Mouse (Mus musculus) MN1 (cell line): ENCODE measurements around the gene Kalrn.

Experiments
- DNase-seq: peaks from one replicate; pipeline ENCODE4 v3.0.0-alpha.2; 2016; ENCODE audit warnings: low spot score

The Kalrn gene

DNA sequence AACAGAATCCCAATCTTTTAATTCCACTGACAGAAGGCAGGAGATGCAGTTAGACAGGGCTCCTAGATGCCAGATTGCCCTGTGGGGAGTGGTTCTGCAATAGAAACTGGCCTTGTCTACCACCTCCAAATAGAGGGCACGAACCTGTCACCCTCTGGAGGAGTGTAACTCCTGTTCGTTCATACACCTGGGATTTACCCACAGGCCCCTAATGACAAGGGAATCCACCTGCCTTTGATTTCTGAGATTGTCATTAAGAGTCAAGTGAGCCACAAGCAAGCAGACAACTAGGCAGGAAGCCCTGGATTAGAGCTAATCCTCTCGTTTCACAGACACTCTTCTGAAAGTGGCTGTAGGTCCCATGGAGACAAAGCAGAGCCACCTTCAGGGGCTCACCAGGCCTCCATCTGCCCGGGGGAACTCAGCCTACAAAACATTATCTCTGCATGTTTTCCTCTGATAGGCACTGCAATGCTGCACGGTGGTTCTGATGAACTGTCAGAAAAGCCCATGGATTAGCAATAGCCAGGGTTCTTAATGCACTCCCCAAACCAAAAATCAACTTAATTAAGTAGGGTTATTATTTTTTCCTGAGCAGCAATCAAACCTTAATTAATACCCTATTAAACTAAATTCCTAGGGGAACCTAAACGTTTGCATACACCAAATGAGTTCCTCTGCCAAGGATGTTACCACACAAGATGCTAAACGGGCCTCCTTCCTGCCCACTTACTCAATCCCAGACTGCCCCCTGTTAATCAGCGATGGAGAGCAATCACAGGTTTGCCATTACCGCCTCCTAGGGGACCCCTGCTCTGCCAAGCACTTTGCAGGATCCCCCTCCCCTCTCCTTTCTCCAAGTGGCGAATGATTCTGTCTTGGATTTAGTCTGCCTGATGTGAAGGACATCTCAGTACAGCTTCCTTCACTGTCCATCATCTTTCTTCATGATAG, 312.1 kb downstream of the Kalrn start:
- DNase-seq = no peak

DNA sequence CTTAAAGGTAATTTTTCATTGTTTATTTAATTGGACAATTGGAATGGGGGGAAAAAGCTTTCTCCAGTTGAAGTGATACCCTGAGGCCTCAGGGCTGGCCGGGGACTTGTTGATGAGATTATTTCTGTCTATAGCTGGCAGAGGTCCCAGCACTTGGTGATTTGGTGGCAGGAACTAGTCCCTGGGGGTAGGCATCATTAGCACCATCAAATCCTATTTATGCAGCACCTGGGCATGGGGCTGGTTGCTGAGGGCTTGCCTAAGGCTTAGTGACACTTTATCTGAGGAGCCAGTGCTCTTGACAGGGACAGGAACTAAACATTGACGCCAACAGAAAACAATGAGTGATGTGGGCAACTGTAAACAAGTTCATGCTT, 318.7 kb downstream of the Kalrn start:
- DNase-seq = no peak

DNA sequence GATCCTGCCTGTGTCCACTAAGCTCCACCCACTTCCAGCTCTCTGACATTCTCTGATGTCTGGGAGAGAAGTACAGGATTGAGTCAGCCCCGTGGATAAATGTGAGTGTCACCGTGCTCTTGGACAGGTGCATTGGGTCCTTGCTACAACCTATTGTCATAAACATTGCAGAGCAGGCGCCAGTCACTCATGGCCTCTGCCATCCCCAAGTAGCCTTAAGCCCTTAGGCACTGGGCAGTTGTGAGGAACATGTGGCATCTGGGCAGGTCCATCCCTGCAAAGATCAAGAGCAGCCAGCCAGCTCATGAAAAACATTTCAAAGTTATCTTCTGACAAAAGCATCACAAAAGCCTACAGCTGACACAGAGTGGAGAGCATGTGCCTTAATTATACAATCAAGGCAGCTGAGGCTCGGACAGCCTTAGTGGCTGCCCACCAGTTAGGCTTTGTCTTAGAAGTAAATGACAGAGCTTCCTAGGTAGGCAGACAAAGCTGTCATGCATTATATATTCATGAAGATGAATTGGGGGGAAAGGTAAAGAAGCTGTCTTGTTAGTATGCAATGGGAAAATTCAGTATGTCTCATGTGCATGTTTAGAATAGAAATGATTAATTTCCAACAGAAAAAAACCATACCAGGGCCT, 319.2 kb downstream of the Kalrn start:
- DNase-seq = no peak

DNA sequence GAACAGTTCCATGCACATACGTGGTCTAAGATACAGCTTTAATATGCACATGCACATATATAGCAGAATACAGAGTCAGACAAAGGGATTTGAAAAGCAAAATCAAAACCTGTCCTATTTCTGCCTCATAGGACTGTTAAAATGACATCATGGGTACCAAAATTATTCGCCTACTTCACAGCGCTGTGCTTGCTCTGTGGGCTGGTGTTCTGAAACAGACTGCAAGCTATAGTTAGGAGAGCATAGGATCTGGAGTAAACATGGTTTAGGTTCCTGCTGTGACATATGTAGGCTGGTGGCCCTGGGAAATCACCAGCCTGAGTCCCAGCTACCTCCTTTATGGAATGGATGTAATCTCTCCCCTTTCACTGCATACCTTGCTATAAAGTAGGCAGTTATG, 320.7 kb downstream of the Kalrn start:
- DNase-seq = no peak

DNA sequence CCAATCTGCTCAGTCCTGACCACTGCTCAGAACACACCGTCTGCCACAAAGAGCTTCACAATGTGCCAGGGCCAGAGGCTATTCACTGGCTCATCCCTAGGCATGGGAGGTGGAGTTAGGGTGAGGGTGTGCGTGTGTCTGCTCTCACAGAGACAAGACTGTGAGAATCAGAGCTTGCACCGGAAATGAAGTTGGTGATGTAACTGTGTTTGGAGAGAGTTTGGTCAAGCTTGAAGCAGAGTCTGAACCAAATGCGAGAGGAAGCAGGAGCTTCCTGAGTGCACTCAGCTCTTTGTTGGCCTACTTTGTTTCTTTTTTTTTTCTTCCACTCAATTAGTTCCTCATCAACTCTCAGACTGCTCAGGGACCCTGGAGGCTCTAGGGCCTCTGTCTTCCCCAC, 325.1 kb downstream of the Kalrn start:
- DNase-seq = no peak

DNA sequence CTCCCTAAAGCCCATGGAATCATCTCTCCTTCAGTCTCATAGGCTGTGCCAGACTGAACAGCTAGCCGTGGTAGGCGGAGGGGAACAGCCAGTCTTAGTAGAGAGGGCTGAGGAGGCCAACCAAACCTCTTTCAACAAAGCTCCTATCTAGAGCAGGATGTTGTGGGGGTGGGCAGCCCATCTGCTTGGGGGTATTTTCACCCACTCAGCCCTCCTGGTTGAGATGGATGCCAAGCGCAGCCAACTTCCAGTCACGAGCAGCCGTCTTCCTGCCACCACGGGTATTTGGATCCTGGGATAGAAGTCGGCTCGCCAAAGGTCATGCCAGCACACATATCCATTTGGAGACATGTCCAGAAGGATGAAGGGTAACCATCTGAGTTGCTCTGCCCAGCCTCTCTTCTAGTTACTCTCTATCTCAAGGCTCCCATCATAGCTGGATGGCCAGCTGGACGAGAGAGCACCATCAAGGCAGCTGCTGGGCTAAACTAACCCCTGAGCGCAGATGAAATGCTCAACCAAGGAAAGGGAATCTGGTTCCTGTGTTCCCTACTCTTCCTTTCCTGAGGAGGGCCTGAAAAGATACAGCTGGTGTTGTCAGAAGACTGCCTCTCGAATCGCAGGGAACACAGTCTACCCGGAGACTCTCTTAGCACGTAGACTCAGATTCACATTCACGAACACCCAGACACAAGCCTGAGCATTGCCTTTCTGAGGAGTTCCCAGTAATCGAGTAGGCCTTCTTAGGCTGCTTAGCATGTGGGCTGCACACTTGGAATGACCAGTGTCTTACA, 331.2 kb downstream of the Kalrn start:
- DNase-seq = no peak

DNA sequence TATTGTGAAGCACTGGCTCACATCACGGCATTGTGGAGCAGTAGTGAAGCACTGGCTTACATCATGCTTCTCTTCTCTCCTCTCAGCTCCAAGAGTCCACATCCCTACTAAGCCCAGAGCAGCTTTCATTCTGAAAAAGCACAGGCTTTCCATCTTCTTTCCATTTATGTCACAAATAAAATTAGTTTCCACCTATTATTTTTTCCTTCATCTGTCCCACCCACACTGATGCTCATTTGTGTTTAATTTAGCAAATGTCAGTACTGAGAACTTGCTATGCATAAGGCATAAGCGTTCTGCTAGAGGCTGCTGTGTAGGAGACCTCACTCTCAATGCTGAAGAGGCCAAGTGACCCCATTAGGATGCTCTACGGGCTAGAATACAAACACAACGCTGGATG, 333.7 kb downstream of the Kalrn start:
- DNase-seq = no peak

DNA sequence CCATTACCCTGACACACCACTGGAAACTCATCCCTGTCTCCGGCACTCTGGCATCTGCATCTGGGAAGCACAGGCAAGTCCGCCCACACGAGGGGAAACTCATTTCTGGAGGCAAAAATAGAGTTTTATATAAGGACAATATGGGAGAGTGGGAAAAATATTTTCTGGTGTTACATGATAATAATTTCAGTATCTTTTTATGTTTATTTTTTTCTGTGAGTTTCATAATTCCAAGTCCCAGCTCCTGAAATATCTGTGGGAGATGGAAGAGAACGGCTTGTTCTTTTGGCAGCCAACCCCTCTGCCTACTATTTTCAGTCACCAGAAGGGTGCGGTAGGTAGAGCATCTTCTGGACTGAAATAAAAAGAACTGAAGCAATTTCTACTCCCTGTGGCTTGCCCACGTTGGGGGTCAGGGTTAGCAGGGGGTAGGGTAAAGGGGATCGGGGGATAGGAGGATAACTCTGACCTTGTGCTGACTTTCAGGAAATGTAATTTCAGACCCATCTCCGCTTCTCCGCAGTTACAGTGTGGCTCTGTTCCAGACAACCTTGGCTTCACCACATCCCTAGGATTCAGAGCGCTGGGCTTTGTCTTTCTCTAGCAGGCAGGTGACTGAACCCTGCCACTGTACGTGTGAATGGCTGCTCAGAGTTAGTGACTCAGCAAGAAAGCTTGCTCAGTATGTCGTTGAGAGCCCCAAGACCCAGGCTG, 336.3 kb downstream of the Kalrn start:
- no peak for DNase-seq

DNA sequence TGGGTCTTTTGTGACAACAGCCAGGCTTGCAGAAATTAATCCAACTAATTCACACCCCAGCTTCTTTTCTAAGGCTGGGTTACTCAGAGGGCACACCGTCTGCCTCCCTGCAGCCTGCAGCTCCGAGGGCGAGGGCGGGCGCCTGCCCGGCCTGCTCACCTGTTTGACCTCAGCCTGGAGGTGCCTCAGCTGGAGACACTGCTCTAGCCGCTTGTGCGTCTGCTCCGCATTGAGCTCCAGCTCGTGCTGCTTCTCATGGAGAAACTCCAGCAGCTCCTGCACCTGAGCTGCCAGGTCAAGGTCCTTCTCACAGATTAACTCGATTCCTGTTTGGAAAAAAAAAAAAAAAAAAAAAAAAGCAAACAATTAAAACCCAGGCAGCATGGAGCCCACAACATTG, 338.2 kb downstream of the Kalrn start:
- DNase-seq = no peak

DNA sequence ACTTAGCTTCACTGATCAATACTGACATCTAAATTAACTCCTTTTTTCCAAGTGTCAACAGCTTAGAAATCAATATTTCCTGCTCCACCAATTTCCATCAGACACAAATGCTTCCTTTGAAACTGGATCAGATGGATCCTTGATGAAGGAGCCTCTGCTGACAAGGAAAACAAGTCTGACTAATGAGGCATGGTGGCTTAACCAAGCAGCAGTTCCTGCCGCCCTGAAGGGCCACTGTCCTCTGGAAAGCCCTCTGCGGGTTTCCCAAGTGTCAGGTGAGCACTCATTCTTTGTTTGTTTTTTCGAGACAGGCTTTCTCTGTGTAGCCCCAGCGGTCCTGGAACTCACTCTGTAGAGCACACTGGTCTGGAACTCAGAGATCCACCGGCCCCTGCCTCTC, 341.4 kb downstream of the Kalrn start:
- DNase-seq = no peak

DNA sequence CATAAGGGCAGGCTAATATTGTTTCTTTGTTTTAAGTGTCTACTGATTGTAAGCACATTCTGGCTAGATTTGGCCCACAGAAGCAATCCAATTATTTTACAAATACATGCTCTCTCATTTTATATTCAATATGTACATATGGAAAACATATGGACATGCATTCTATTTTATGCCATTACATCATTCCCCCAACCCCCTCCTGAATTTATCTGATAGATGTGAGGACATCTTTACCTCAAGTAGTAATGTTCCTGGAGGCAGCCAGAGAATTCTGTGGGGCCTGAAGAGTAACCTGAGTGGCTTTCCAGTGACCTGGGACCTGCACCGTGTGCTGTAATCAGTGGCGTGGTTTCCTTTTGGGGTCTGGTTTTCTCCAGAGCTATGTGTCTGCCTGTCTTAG, 342.2 kb downstream of the Kalrn start:
- DNase-seq = no peak

DNA sequence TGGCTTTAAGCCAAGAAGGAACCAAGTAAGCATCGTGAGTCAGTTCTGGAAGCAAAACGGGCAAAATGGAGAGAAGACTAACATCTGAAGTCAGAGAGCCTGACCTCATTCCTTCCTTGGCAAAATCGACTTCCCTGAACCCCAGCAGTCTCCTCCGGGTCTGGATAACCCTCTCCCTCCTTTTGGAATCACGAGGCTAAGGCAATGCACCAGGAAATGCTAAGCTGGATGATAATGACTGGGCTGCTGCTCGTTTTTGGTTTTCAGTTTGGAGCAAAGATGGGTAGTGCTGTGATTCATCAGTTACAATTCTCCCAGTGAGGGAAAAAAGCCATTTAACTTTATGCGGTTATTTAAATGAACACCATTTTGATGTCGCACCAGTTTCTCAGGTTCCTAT, 344.0 kb downstream of the Kalrn start:
- no peak for DNase-seq

DNA sequence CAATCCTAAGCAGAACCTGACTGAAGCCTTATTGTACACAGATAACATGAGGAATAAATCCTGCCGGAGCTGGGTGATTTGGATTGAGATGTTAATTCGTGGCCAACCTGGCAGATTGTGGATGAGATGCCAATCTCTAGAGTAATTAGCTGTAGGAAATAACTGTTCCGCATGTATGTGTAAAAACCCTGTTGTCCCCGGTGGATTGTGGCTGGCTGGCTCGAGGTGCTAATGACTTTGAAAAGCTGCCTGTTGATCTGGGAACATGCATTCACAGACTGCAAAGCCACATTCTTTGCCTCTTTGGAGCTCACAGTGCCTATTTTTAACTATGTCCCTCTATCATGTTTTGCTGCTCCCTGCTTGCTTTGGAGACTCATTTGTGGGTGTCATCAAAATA, 344.7 kb downstream of the Kalrn start:
- no peak for DNase-seq

DNA sequence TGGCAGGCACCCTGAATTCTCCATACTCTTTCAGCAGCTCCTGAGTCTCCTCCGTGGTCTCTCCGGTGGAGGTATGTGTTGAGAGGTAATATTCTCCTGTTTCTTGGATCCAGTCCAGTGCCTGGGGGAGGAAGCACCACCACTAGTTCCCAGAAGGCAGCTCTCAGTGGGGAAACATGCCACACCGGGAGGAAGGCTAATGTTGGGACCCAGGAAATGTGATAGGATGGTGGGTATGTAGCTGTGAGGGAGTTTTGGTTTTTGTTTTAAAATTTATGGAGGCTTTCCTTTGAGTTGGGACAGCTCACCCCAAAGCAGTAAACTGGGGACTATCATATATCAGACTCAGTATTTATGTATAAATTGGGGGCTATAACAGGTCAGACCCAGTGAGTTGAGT, 361.2 kb downstream of the Kalrn start:
- no peak for DNase-seq

DNA sequence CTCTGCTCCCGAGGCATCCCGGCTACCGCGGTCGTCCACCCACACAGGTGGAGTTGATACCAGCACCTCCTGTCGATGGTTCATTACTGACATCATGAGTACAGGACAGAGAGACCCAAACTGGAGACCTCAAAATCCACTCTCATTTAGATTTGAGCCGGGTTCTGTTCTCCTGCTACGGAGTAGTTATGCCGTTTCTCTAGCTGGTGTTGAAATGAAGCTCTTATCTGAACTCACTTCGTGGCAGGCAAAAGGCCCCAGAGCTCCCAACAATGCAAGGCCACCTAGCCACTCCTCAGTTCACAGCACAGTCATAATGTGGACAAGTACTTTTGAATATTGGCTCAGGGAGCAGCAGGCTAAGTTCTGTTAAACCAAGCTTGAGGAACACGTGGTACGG, 362.1 kb downstream of the Kalrn start:
- DNase-seq = no peak

DNA sequence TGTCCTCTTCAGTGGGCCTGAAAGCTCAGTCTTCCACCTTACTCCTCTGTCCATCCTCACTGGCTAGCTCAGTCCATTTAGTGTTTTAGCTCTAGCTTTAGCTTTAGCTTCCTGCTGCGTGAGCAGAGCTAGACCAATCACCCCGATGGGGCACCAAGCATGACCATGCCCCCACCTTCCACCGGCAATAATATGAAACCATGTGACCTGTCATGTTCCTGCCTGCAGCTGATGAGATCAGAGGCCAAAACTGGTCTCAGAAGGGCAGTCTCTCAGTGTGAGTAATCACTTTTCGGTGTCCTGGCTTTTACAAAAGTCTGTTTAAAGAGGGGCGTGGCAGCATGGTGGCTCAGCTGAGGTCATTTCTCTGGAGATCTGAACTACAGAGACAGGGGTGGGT, 364.6 kb downstream of the Kalrn start:
- DNase-seq = peak; percentile 79

DNA sequence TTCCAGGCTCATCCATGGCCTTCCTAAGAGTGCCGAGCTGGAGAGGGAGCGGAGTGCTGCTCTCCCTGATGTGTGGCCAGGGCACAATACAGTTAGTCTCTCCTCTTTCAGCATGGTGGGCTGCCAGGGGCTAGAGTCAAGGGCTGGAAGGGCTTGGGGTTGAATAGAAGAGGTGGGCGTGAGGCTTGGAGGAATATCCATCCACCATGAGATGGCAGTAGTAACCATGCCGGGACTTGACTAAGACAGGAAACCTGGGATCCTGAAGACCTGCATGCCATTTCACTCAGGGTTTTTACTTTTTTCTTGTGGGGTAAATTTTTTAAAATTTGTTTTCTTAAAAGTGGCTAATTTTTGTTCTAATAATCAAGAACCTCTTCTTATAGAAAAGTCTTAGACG, 365.4 kb downstream of the Kalrn start:
- DNase-seq = no peak

DNA sequence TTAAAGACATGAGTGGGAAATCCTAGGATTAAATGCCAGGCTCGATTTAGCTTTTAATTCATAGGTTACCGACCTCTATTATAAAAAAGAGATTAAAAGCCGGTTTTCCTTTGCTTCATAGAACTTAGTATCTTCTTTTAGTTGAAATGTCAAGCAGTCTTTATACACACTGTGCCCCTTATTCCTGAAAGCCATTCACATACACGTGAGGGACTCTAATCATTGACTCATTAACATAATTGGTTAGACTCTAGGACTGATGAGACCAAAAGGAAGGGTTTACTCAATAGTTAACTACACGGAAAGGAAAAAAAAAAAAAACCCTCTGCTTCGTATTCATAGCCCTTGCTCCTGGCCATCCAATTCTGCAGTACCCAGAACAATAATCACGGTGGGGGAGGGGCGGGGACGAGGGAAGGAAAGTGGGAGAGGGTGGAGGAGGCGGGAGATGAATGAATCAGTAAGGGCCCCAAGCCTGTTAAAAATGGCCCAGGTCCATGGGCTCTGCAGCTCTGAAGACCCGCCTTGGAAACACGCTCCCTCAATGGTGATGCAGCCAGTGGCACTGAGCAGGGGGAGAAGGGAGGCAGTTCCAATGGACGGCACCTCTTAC, 368.7 kb downstream of the Kalrn start:
- DNase-seq = no peak

DNA sequence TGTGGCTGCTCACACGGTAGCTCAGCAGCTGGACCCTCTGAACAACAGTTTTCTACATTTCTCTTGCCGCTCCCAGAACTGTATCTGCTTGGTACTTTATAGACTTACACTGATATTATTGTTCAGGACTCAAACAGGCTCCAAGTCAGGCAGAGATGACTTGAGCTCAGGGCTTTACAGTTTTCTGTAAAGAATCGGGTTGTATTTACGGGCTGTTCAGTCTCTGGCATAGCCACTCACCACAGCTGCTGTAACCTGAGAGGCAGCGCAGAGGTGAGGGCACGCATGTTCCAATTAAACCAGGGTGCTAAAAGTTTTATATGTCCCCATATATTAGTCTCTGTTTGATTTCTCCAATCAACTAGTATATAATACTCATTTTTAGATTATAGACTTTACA, 373.8 kb downstream of the Kalrn start:
- DNase-seq = no peak

DNA sequence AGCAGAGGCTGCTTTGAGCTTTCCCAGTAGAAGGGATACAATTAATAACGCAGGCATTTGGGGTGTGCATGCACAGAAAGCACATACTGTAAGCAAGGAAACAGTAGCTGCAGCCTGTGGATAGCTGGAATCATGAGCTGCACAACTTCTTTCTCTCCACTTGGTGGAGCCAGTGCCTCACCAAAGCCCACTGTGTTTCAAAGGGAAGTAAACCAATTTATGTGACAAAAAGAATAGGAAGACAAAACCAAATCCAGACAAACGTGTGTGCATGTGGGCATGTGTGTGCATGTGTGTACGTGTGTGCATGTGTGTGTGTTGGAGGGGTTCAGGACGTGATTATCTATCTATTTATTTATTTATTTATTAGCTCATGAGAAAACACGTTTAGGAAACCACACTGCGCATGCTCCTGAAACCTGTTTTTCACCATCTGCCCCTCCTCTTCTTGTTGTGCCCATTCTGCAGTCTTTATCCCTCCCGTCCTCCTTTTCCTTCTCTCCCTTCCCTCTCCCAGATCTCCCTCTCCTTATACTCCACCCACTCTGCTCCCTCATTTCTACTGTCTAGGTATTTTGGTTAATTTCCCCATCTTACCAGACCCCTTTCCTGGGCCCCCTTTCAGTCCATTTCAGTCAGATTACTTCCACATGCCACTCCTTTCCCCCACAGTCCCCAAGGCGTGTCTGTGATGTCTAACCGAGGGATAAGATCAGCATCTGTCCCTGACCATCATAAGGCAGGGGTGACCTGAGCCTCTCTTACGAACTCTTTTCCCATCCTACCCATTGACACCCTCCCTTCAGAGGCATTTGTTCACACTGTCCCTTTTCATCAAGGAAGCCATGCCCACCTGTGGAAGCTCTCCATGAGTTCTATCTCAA, 380.1 kb downstream of the Kalrn start:
- DNase-seq = peak; percentile 53

DNA sequence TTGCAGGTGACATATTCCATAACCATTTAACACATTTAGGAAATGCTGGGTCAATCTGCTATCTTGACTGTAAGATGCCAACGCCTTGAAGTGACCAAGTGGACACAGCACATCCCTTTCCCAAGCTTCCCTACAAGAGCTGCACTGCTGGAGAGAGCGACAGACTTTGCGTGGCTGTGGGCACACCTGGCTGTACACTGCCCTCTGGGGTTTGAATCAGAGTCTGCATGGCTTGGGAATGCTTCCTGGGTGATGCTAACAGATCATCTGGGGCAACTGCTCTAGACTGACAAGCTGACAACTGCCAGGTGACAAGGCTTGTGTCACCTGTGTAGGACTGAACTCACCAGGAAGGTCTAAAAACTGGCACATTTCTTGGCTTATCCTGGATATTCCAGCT, 388.6 kb downstream of the Kalrn start:
- no peak for DNase-seq
